Comparison of ENCODE assay signal across 19 mouse cellular contexts in genomic region chr13:32752066-32752657, GRCm38 (mm10). TPM values are rescaled to one million over a fixed set of nuclear protein-coding genes. Genes with fewer than 3 reads are reported as not detected.
A peak's percentile ranks its signal among the peaks of the same experiment; 100 is the strongest.
DNase-seq lines count a peak whose midpoint lies in the region; ATAC-seq and TF ChIP-seq lines count a peak whose summit lies in the region.
"Had no signal": no experiment of that assay in that cellular context is flagged by ENCODE, and none has a peak within 500 bp of the region (broad histone marks: within the 10 kb centered on the region; RNA-seq: fewer than 3 reads in every experiment).

No protein-coding gene starts in this region.

- no peaks in the 10 kb centered on the region for H3K9me3 ChIP-seq in heart, embryonic 13.5 days
- H3K9me3 ChIP-seq in kidney, postnatal 0 days (replicated peaks; ENCODE audit: low read length) = no peaks in the 10 kb centered on the region
- no peaks in the 10 kb centered on the region for H3K9me3 ChIP-seq in embryonic facial prominence, embryonic 14.5 days (ENCODE audit: control insufficient read depth, low read length)

- no peak for DNase-seq in heart, adult 2 months
- DNase-seq in kidney, postnatal 0 days (ENCODE audit: low spot score) = peak; percentile 95
- DNase-seq in kidney, adult 2 months = no peak
- DNase-seq in brain, adult 2 months (ENCODE audit: low read depth, low spot score) = peak; percentile 44
- peak; percentile 54 for DNase-seq in embryonic facial prominence, embryonic 14.5 days (ENCODE audit: low spot score)
- DNase-seq in right cerebral cortex, adult 18-20 months = no peak
- DNase-seq: adrenal gland, postnatal 36 days; cerebellum, postnatal 25 days; gastrocnemius, postnatal 14 days; liver; lung, adult 2 months had no signal

- H3K4me1 ChIP-seq in heart, embryonic 13.5 days = peaks cover 9% of the 10 kb centered on the region
- H3K4me1 ChIP-seq in heart, adult 2 months (ENCODE audit: control insufficient read depth, insufficient read depth, low read length) = no peaks in the 10 kb centered on the region
- H3K4me1 ChIP-seq in kidney, postnatal 0 days (replicated peaks; ENCODE audit: insufficient read depth, low read length) = peaks cover 3% of the 10 kb centered on the region; the same call in 1 of the 2 replicates
- no peaks in the 10 kb centered on the region for H3K4me1 ChIP-seq in kidney, adult 2 months (ENCODE audit: control insufficient read depth, insufficient read depth, low read length)
- no peaks in the 10 kb centered on the region for H3K4me1 ChIP-seq in embryonic facial prominence, embryonic 14.5 days (ENCODE audit: control insufficient read depth, insufficient read depth, low read length)

- H3K4me2 ChIP-seq in heart, embryonic 13.5 days = no peak overlapping the region
- no peak overlapping the region for H3K4me2 ChIP-seq in kidney, postnatal 0 days (ENCODE audit: low read length)
- H3K4me2 ChIP-seq in embryonic facial prominence, embryonic 14.5 days (ENCODE audit: low read depth, low read length) = no peak overlapping the region
- H3K4me2 ChIP-seq: hindbrain, embryonic 14.5 days had no signal

- TF ChIP-seq EP300 in heart, adult 2 months (IDR thresholded peaks at IDR 0.05; ENCODE audit: insufficient read depth, low read depth, low read length) = no peak

- TF ChIP-seq POLR2A in heart, adult 2 months (IDR thresholded peaks at IDR 0.05; ENCODE audit: insufficient read depth, low read depth, low read length) = no peak
- no peak for TF ChIP-seq POLR2A in kidney, adult 2 months (IDR thresholded peaks at IDR 0.05; ENCODE audit: low read depth, low read length)

- H3K27ac ChIP-seq in heart, embryonic 13.5 days (replicated peaks) = peak overlapping the region; percentile 43
- no peak overlapping the region for H3K27ac ChIP-seq in heart, adult 2 months
- peak overlapping the region; percentile 52 for H3K27ac ChIP-seq in kidney, postnatal 0 days
- H3K27ac ChIP-seq in kidney, adult 2 months (ENCODE audit: insufficient read depth, low read depth, low read length) = no peak overlapping the region
- no peak overlapping the region for H3K27ac ChIP-seq in embryonic facial prominence, embryonic 14.5 days (replicated peaks; ENCODE audit: low read depth, low read length)
- H3K27ac ChIP-seq: hindbrain, embryonic 14.5 days had no signal

- no peak for ATAC-seq in heart, embryonic 13.5 days (ENCODE audit: extremely low read depth, insufficient number of reproducible peaks, low FRiP score, low TSS enrichment)
- peak; percentile 65 for ATAC-seq in kidney, postnatal 0 days (replicated peaks; ENCODE audit: low FRiP score, low read depth)
- ATAC-seq in embryonic facial prominence, embryonic 14.5 days (ENCODE audit: low read depth) = no peak
- ATAC-seq: CD4-positive, CD25-positive, alpha-beta regulatory T cell, adult 4 months; forebrain, embryonic 16.5 days had no signal

- WGBS in heart, embryonic 13.5 days = 38% methylated on average over 4 of the region's 4 CpGs
- WGBS in heart, adult 2 months = 32% methylated on average over 4 of the region's 4 CpGs
- 9% methylated on average over 4 of the region's 4 CpGs for WGBS in kidney, postnatal 0 days
- WGBS in kidney, adult 2 months = 25% methylated on average over 4 of the region's 4 CpGs
- 21% methylated on average over 4 of the region's 4 CpGs for WGBS in embryonic facial prominence, embryonic 14.5 days

- intact Hi-C loops in heart, adult 2 months (cut with DNase I) = no loop called here

- H3K36me3 ChIP-seq in heart, embryonic 13.5 days = no peaks in the 10 kb centered on the region
- H3K36me3 ChIP-seq in heart, adult 2 months (ENCODE audit: control insufficient read depth, insufficient read depth, low read length) = peaks cover 2% of the 10 kb centered on the region
- H3K36me3 ChIP-seq in kidney, postnatal 0 days (ENCODE audit: insufficient read depth, low read length) = no peaks in the 10 kb centered on the region
- no peaks in the 10 kb centered on the region for H3K36me3 ChIP-seq in kidney, adult 2 months (ENCODE audit: control insufficient read depth, insufficient read depth, low read length)
- H3K36me3 ChIP-seq in embryonic facial prominence, embryonic 14.5 days (ENCODE audit: control insufficient read depth, insufficient read depth, low read length) = no peaks in the 10 kb centered on the region

- no peaks in the 10 kb centered on the region for H3K27me3 ChIP-seq in heart, embryonic 13.5 days (replicated peaks)
- H3K27me3 ChIP-seq in heart, adult 2 months (ENCODE audit: control insufficient read depth, insufficient read depth, low read length) = no peaks in the 10 kb centered on the region
- H3K27me3 ChIP-seq in kidney, postnatal 0 days (ENCODE audit: insufficient read depth, low read length) = no peaks in the 10 kb centered on the region
- H3K27me3 ChIP-seq in kidney, adult 2 months (replicated peaks; ENCODE audit: control insufficient read depth, insufficient read depth, low read length) = no peaks in the 10 kb centered on the region
- no peaks in the 10 kb centered on the region for H3K27me3 ChIP-seq in embryonic facial prominence, embryonic 14.5 days (replicated peaks; ENCODE audit: control insufficient read depth, insufficient read depth, low read length)

- H3K9ac ChIP-seq in heart, embryonic 13.5 days = no peak overlapping the region
- no peak overlapping the region for H3K9ac ChIP-seq in heart, adult 2 months (ENCODE audit: low read depth, low read length)
- H3K9ac ChIP-seq in kidney, postnatal 0 days (ENCODE audit: low read depth, low read length) = no peak overlapping the region
- H3K9ac ChIP-seq in embryonic facial prominence, embryonic 14.5 days (ENCODE audit: low read depth, low read length) = no peak overlapping the region
- H3K9ac ChIP-seq: hindbrain, embryonic 14.5 days had no signal

- TF ChIP-seq CTCF in heart, adult 2 months (IDR thresholded peaks at IDR 0.05) = no peak
- no peak for TF ChIP-seq CTCF in kidney, postnatal 0 days (IDR thresholded peaks at IDR 0.05; ENCODE audit: low read depth)
- no peak for TF ChIP-seq CTCF in kidney, adult 2 months (conservative IDR thresholded peaks at IDR 0.05; ENCODE audit: insufficient read depth, insufficient read length, low read depth, low read length)

- H3K79me2 ChIP-seq in heart, adult 2 months (replicated peaks; ENCODE audit: control insufficient read depth, insufficient read depth, low read length) = no peaks in the 10 kb centered on the region

- no peak overlapping the region for H3K4me3 ChIP-seq in heart, embryonic 13.5 days
- no peak overlapping the region for H3K4me3 ChIP-seq in heart, adult 2 months
- no peak overlapping the region for H3K4me3 ChIP-seq in kidney, postnatal 0 days (replicated peaks; ENCODE audit: low read depth, low read length)
- no peak overlapping the region for H3K4me3 ChIP-seq in kidney, adult 2 months (ENCODE audit: insufficient read depth, low read depth, low read length)
- H3K4me3 ChIP-seq in embryonic facial prominence, embryonic 14.5 days (ENCODE audit: low read depth, low read length) = no peak overlapping the region

RNA-seq across cellular contexts. Expression of gene Mylk4, which starts 31.6 kb away (rescaled TPM):
- 0.28 and 0.45 TPM in 2 replicates for polyA plus RNA-seq in heart, embryonic 13.5 days (2015; fragmentation: Nextera tagmentation; extraction: Ambion mirVana)
- 100 to 1,000 TPM; 262 to 290 TPM for total RNA-seq in heart, adult 2 months (2021)
- polyA plus RNA-seq in heart, adult 2 months (2012; rRNA removed) = 59.5 and 115 TPM in 2 replicates
- polyA plus RNA-seq in kidney, postnatal 0 days (2015; fragmentation: Nextera tagmentation; extraction: Ambion mirVana) = 0.03 and 0.12 TPM in 2 replicates
- 0.12 and 0.66 TPM in 2 replicates for polyA plus RNA-seq in kidney, adult 2 months (2012; rRNA removed)
- polyA plus RNA-seq in embryonic facial prominence, embryonic 14.5 days (2014; fragmentation: Nextera tagmentation; extraction: Ambion mirVana) = 14.4 and 22.8 TPM in 2 replicates
- total RNA-seq: adrenal gland, postnatal 36 days; megakaryocyte progenitor cell, adult 5-6 weeks; neutrophil, adult 5-6 weeks had no signal
- polyA plus RNA-seq: CD4-positive, CD25-positive, alpha-beta regulatory T cell, adult 4 months; forebrain, embryonic 16.5 days had no signal

RNA-seq across cellular contexts. Expression of gene Wrnip1, which starts 49.7 kb away (rescaled TPM):
- polyA plus RNA-seq in heart, embryonic 13.5 days (2015; fragmentation: Nextera tagmentation; extraction: Ambion mirVana) = 19.1 and 19.4 TPM in 2 replicates
- 10 to 100 TPM; 21.3 to 21.7 TPM for total RNA-seq in heart, adult 2 months (2021)
- polyA plus RNA-seq in heart, adult 2 months (2012; rRNA removed) = 17.4 and 32.9 TPM in 2 replicates
- 19.4 and 25.8 TPM in 2 replicates for polyA plus RNA-seq in kidney, postnatal 0 days (2015; fragmentation: Nextera tagmentation; extraction: Ambion mirVana)
- 25.5 and 27.6 TPM in 2 replicates for polyA plus RNA-seq in kidney, adult 2 months (2012; rRNA removed)
- 27.8 and 27.9 TPM in 2 replicates for polyA plus RNA-seq in embryonic facial prominence, embryonic 14.5 days (2014; fragmentation: Nextera tagmentation; extraction: Ambion mirVana)

RNA-seq across cellular contexts. Expression of gene D930007J09Rik, which starts 50.5 kb away (rescaled TPM):
- not detected in 2 replicates for polyA plus RNA-seq in heart, embryonic 13.5 days (2015; fragmentation: Nextera tagmentation; extraction: Ambion mirVana)
- total RNA-seq in heart, adult 2 months (2021) = not detected
- not detected in 2 replicates for polyA plus RNA-seq in heart, adult 2 months (2012; rRNA removed)
- not detected in 2 replicates for polyA plus RNA-seq in kidney, postnatal 0 days (2015; fragmentation: Nextera tagmentation; extraction: Ambion mirVana)
- not detected in 2 replicates for polyA plus RNA-seq in kidney, adult 2 months (2012; rRNA removed)
- polyA plus RNA-seq in embryonic facial prominence, embryonic 14.5 days (2014; fragmentation: Nextera tagmentation; extraction: Ambion mirVana) = not detected in 2 replicates
- total RNA-seq: adrenal gland, postnatal 36 days; gastrocnemius, postnatal 14 days; left cerebral cortex, adult 8-10 months; megakaryocyte progenitor cell, adult 5-6 weeks; neutrophil, adult 5-6 weeks had no signal
- polyA plus RNA-seq: CD4-positive, CD25-positive, alpha-beta regulatory T cell, adult 4 months; forebrain, embryonic 16.5 days; hindbrain, embryonic 14.5 days; large intestine, adult 2 months; lung, adult 2 months had no signal

Comparison
In these comparisons a context has a peak if more than half of its experiments do, and no peak if none do; other contexts are left out.
1. H3K27ac ChIP-seq: peak in heart, embryonic 13.5 days (single experiment) and kidney, postnatal 0 days (single experiment); none in heart, adult 2 months (single experiment), kidney, adult 2 months (single experiment) and embryonic facial prominence, embryonic 14.5 days (single experiment).
2. DNase-seq: peak in kidney, postnatal 0 days (single experiment), brain, adult 2 months (single experiment) and embryonic facial prominence, embryonic 14.5 days (single experiment); none in heart, adult 2 months (0 of 2), kidney, adult 2 months (single experiment) and right cerebral cortex, adult 18-20 months (single experiment).